Mouse (Mus musculus) liver, adult (tissue): ENCODE results near the gene Tex26.

ENCODE experiments used
- GATA4 ChIP-seq: IDR thresholded peaks from 2 replicates; pipeline ENCODE4 v1.6.1; 2014; ENCODE audit warnings: mild to moderate bottlenecking, low read length; ENCODE audit not compliant: insufficient replicate concordance

Tex26 gene

GRCm38 (mm10) chr5:149439531-149440179 lies at the start of gene Tex26:
Gene Tex26 (plus strand): TSS chr5:149439660.
- TF ChIP-seq GATA4, result no peak

- no peak for TF ChIP-seq GATA4
Measured at GRCm38 (mm10) chr5:149391574-149392375, 47.7 kb upstream of the Tex26 start.

GRCm38 (mm10) chr5:149392420-149392988 lies 47.0 kb upstream of the Tex26 start:
- no peak for TF ChIP-seq GATA4

GRCm38 (mm10) chr5:149401446-149401975 lies 37.9 kb upstream of the Tex26 start:
- TF ChIP-seq GATA4, result no peak

- TF ChIP-seq GATA4, result no peak
Measured at GRCm38 (mm10) chr5:149402029-149402428, 37.4 kb upstream of the Tex26 start.

GRCm38 (mm10) chr5:149403386-149403785 lies 36.1 kb upstream of the Tex26 start:
- no peak for TF ChIP-seq GATA4

GRCm38 (mm10) chr5:149404710-149405109 lies 34.8 kb upstream of the Tex26 start:
- TF ChIP-seq GATA4, result no peak

- TF ChIP-seq GATA4, result no peak
Measured at GRCm38 (mm10) chr5:149406791-149407276, 32.6 kb upstream of the Tex26 start.

- no peak for TF ChIP-seq GATA4
Measured at GRCm38 (mm10) chr5:149409502-149409901, 30.0 kb upstream of the Tex26 start.

GRCm38 (mm10) chr5:149411509-149412193 lies 27.8 kb upstream of the Tex26 start, which contains the start of gene Medag:
Gene Medag (plus strand): TSS chr5:149411749.
- no peak for TF ChIP-seq GATA4

- no peak for TF ChIP-seq GATA4
Measured at GRCm38 (mm10) chr5:149412194-149412575, 27.3 kb upstream of the Tex26 start.

GRCm38 (mm10) chr5:149412671-149413070 lies 26.8 kb upstream of the Tex26 start:
- TF ChIP-seq GATA4, result no peak

GRCm38 (mm10) chr5:149414369-149415167 lies 24.9 kb upstream of the Tex26 start:
- TF ChIP-seq GATA4, result no peak

GRCm38 (mm10) chr5:149417381-149417780 lies 22.1 kb upstream of the Tex26 start:
- no peak for TF ChIP-seq GATA4
